Mouse (Mus musculus) myocyte (in vitro differentiated cells): ENCODE results near the gene Creb5. TPM values are rescaled to one million over a fixed set of nuclear protein-coding genes. Genes with fewer than 3 reads are reported as not detected.

Source experiments
- H3K27me3 ChIP-seq: one replicate; pipeline ENCODE4 v1.6.1; 2011; ENCODE audit not compliant: control insufficient read depth, insufficient read depth, insufficient read length
- H3K36me3 ChIP-seq: one replicate; pipeline ENCODE4 v1.6.1; 2011; ENCODE audit not compliant: control insufficient read depth, insufficient read depth
- H3K4me2 ChIP-seq: one replicate; pipeline ENCODE4 v1.6.1; 2011; ENCODE audit warnings: low read depth, control low read depth
- H3K4me3 ChIP-seq: one replicate; pipeline ENCODE4 v1.5.1; 2011; ENCODE audit warnings: mild to moderate bottlenecking, control low read depth, moderate library complexity
- H3K79me2 ChIP-seq: one replicate; pipeline ENCODE4 v1.6.1; 2011; ENCODE audit not compliant: control insufficient read depth, insufficient read depth
- H3ac ChIP-seq: one replicate; pipeline ENCODE4 v1.6.1; 2011; ENCODE audit not compliant: control insufficient read depth, insufficient read length
- CEBPB ChIP-seq: IDR thresholded peaks from 2 replicates; pipeline ENCODE4 v1.6.1; 2011; ENCODE audit warnings: mild to moderate bottlenecking, moderate library complexity; ENCODE audit not compliant: poor library complexity, insufficient read depth, severe bottlenecking
- E2F4 ChIP-seq: IDR thresholded peaks from one replicate; pipeline ENCODE4 v1.6.1; 2011; ENCODE audit warnings: mild to moderate bottlenecking, control low read depth, moderate library complexity; ENCODE audit not compliant: insufficient read depth
- MAX ChIP-seq: IDR thresholded peaks from one replicate; pipeline ENCODE4 v1.6.1; 2011; ENCODE audit warnings: low read depth, mild to moderate bottlenecking, control low read depth
- MYOD1 ChIP-seq, 3 experiments: IDR thresholded peaks; one replicate each; pipeline ENCODE4 v1.6.1; 2011; ENCODE audit warnings: control low read depth in 2 of 3, low read depth in 2 of 3, mild to moderate bottlenecking in 2 of 3, moderate library complexity in 1 of 3; ENCODE audit not compliant: insufficient read length in 2 of 3, control insufficient read depth in 1 of 3
- MYOG ChIP-seq, 3 experiments: IDR thresholded peaks; one replicate each; pipeline ENCODE4 v1.6.1; 2011; ENCODE audit warnings: control low read depth in 2 of 3, low read depth in 2 of 3, mild to moderate bottlenecking in 2 of 3; ENCODE audit not compliant: insufficient read length in 2 of 3, control insufficient read depth in 1 of 3, insufficient read depth in 1 of 3
- POLR2A ChIP-seq: IDR thresholded peaks from one replicate; pipeline ENCODE4 v1.6.1; 2011; ENCODE audit warnings: low read depth, mild to moderate bottlenecking, control low read depth, moderate library complexity; ENCODE audit not compliant: insufficient read length
- POLR2AphosphoS2 ChIP-seq: IDR thresholded peaks from one replicate; pipeline ENCODE4 v1.6.1; 2011; ENCODE audit warnings: low read depth, control low read depth; ENCODE audit not compliant: insufficient read length
- REST ChIP-seq: IDR thresholded peaks from one replicate; pipeline ENCODE4 v1.6.1; 2011; ENCODE audit warnings: mild to moderate bottlenecking, control low read depth, moderate library complexity; ENCODE audit not compliant: insufficient read depth, insufficient read length
- SRF ChIP-seq: IDR thresholded peaks from one replicate; pipeline ENCODE4 v1.6.1; 2011; ENCODE audit warnings: low read depth; ENCODE audit not compliant: control insufficient read depth, insufficient read length
- TCF12 ChIP-seq: IDR thresholded peaks from one replicate; pipeline ENCODE4 v1.6.1; 2011; ENCODE audit warnings: mild to moderate bottlenecking, control low read depth; ENCODE audit not compliant: poor library complexity, insufficient read depth, severe bottlenecking
- TCF3 ChIP-seq: IDR thresholded peaks from one replicate; pipeline ENCODE4 v1.6.1; 2011; ENCODE audit warnings: low read depth, control low read depth; ENCODE audit not compliant: insufficient read length
- USF1 ChIP-seq: IDR thresholded peaks from one replicate; pipeline ENCODE4 v1.6.1; 2011; ENCODE audit warnings: low read depth, mild to moderate bottlenecking, control low read depth, moderate library complexity
- polyA plus RNA-seq: library from polyadenylated mRNA; unstranded; fragments of >200 nt; fragmentation: generic; extraction: Trizol; gene quantifications from one replicate; pipeline ENCODE4 v1.2.1, GENCODE M21; 2012; ENCODE audit warnings: missing spikeins

The Creb5 gene
- polyA plus RNA-seq, 1 experiment, result 1.4 TPM

DNA sequence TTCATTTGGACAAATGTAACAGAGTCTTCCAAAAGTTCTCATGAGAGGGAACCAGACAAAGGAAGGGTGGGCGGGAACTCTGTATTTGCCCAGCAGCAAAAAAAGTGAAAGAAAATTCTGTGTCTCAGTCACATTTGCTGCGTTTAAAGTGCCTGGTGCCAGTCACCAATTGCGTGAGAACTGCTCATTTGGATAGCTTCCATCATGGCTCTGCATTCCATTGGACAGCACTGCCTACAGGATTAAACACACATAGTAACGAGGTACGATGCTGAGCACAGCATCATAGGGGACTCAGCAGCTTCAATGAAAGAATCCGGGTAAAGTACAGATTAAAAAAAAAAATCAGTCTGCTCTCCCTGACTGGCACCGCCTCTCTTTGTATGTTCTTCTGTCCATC is 443.4 kb downstream of the Creb5 start:
- no peaks in the 10 kb centered on the region for H3K79me2 ChIP-seq
- no peaks in the 10 kb centered on the region for H3K36me3 ChIP-seq
- no peak overlapping the region for H3K4me2 ChIP-seq
- no peak overlapping the region for H3ac ChIP-seq
- TF ChIP-seq E2F4 (no peak), TCF12 (no peak), MYOG (IDR thresholded peaks at IDR 0.05; ENCODE audit: control insufficient read depth in 1 of 3, insufficient read depth in 1 of 3, insufficient read length in 2 of 3, low read depth in 2 of 3) (no peak), POLR2A (no peak), USF1 (no peak), MYOD1 (IDR thresholded peaks at IDR 0.05; ENCODE audit: control insufficient read depth in 1 of 3, insufficient read length in 2 of 3, low read depth in 2 of 3) (no peak), POLR2AphosphoS2 (no peak), MAX (no peak), CEBPB (no peak), TCF3 (no peak)
- H3K4me3 ChIP-seq, result no peak overlapping the region
- no peaks in the 10 kb centered on the region for H3K27me3 ChIP-seq

DNA sequence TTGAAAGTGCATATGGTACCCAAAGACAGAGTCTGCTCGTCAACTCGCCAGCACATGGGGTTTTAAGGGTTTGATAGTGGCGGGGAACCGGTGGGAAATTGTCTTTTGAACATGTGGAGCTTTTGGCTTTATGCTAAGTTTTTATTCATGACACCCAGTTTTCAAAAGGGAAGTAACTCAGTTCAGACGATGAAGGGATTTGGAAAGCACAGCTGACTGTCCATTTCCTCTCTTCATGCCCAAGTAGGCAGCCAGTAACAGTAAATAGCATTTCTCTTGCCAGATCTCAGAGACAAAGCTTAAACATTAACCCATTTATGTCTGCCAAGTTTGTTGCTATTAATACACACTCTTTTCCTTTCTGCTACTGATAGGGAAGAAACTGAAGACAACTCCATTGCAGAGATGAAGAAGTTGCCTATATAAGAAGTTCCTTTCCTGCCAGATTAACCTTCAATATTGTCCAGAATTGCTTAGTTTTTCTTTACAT is 444.0 kb downstream of the Creb5 start:
- Histone ChIP-seq H3K4me3 (no peak overlapping the region), H3ac (no peak overlapping the region), H3K4me2 (no peak overlapping the region), H3K79me2 (no peaks in the 10 kb centered on the region), H3K27me3 (no peaks in the 10 kb centered on the region), H3K36me3 (no peaks in the 10 kb centered on the region)
- no peak for TF ChIP-seq MAX
- no peak for TF ChIP-seq TCF3
- no peak for TF ChIP-seq POLR2A
- TF ChIP-seq TCF12, result no peak
- TF ChIP-seq MYOG (IDR thresholded peaks at IDR 0.05; ENCODE audit: control insufficient read depth in 1 of 3, insufficient read depth in 1 of 3, insufficient read length in 2 of 3, low read depth in 2 of 3), result no peak
- no peak for TF ChIP-seq CEBPB

DNA sequence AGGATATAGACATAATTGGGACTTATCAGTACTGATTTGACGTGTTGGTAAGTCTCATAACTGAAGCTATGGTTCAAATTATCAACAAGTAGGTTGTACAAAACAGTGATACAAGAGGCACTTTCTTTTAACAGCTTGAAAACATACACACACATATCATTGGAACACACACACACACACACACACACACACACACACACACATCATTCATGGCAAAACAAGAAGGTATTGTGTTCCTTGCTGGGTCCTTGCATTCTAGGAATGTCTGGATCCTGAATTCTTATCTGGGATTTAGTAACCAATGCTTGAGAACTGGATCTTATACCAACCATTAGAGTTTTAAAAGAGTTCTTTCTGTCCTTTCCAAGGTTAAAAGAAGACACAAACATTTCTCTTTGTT is 446.5 kb downstream of the Creb5 start:
- Histone ChIP-seq H3K79me2 (no peaks in the 10 kb centered on the region), H3K4me2 (no peak overlapping the region), H3K36me3 (no peaks in the 10 kb centered on the region), H3ac (no peak overlapping the region), H3K4me3 (no peak overlapping the region), H3K27me3 (no peaks in the 10 kb centered on the region)
- TF ChIP-seq MYOD1 (IDR thresholded peaks at IDR 0.05; ENCODE audit: control insufficient read depth in 1 of 3, insufficient read length in 2 of 3, low read depth in 2 of 3) (no peak), MAX (no peak), E2F4 (no peak), TCF3 (no peak), USF1 (no peak), SRF (no peak), POLR2A (no peak), TCF12 (no peak), MYOG (IDR thresholded peaks at IDR 0.05; ENCODE audit: control insufficient read depth in 1 of 3, insufficient read depth in 1 of 3, insufficient read length in 2 of 3, low read depth in 2 of 3) (no peak), REST (no peak)

DNA sequence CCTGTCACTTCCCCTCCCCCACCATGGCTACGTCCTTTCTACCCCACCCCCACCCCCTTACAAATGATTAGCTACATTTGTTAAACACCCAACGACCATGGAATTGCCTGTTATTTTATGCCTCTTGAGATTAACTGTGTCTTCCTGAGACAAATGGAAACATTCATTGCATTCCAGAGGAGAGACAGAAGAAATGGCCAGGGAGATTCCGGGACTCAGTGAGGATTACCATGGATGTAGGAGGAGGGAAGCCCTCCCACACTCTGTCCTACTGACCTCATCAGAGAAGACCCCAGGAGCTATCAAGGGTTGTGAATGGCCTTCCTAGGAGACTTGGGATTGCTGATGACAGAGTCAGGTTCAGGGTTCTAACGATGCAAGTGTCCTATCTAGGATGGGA is 446.9 kb downstream of the Creb5 start:
- no peak overlapping the region for H3K4me3 ChIP-seq
- no peak overlapping the region for H3ac ChIP-seq
- no peak overlapping the region for H3K4me2 ChIP-seq
- no peaks in the 10 kb centered on the region for H3K79me2 ChIP-seq
- no peaks in the 10 kb centered on the region for H3K27me3 ChIP-seq
- TF ChIP-seq TCF12 (no peak), POLR2A (no peak), POLR2AphosphoS2 (no peak), SRF (no peak), USF1 (no peak), CEBPB (no peak), MYOD1 (IDR thresholded peaks at IDR 0.05; ENCODE audit: control insufficient read depth in 1 of 3, insufficient read length in 2 of 3, low read depth in 2 of 3) (no peak), E2F4 (no peak), REST (no peak), MAX (no peak), TCF3 (no peak), MYOG (IDR thresholded peaks at IDR 0.05; ENCODE audit: control insufficient read depth in 1 of 3, insufficient read depth in 1 of 3, insufficient read length in 2 of 3, low read depth in 2 of 3) (no peak)
- no peaks in the 10 kb centered on the region for H3K36me3 ChIP-seq

DNA sequence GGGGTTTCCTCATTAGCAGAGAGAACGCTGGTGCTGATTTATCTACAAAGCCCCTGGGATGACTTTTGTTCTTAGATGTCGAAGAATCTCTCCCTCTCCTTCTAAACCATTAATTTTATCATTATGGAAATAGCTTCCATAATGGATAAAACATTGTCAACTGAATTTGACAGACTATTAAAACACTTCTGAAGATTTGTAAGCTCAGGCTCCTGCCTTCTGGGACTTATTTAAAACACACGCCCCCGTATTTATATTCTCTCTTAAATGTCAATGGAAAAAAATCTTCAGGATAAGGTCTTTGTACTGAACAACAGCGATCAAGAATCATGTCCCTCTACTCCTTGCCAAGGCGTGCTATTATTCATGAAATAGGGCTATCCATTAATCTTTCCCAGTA is 448.6 kb downstream of the Creb5 start:
- no peak overlapping the region for H3K4me3 ChIP-seq
- no peaks in the 10 kb centered on the region for H3K79me2 ChIP-seq
- H3ac ChIP-seq, result no peak overlapping the region
- no peaks in the 10 kb centered on the region for H3K27me3 ChIP-seq
- no peaks in the 10 kb centered on the region for H3K36me3 ChIP-seq
- TF ChIP-seq MAX, result no peak
- no peak for TF ChIP-seq REST
- TF ChIP-seq CEBPB, result no peak
- no peak for TF ChIP-seq SRF
- TF ChIP-seq TCF3, result no peak
- TF ChIP-seq USF1, result no peak
- TF ChIP-seq POLR2AphosphoS2, result no peak
- no peak overlapping the region for H3K4me2 ChIP-seq
